Comparison of ENCODE assay signal across 8 mouse cellular contexts in genomic region chr12:44181081-44181982, GRCm38 (mm10). TPM values are rescaled to one million over a fixed set of nuclear protein-coding genes. Genes with fewer than 3 reads are reported as not detected.
DNase-seq lines count a peak whose midpoint lies in the region; ATAC-seq and TF ChIP-seq lines count a peak whose summit lies in the region.

No protein-coding gene starts in this region.

- intact Hi-C loops in gastrocnemius, postnatal 14 days (cut with DNase I; ENCODE audit: low total_unique reads), result no loop called here

- TF ChIP-seq POLR2A in liver, adult 2 months (IDR thresholded peaks at IDR 0.05; ENCODE audit: extremely low read depth, insufficient read depth, low read length), result no peak

- TF ChIP-seq CTCF in liver, adult 2 months (IDR thresholded peaks at IDR 0.05; ENCODE audit: low read depth, low read length), result peak; percentile 46
- peak; percentile 85 for TF ChIP-seq CTCF in forebrain, postnatal 0 days (IDR thresholded peaks at IDR 0.05; ENCODE audit: low read depth)
- TF ChIP-seq CTCF in kidney, postnatal 0 days (IDR thresholded peaks at IDR 0.05; ENCODE audit: low read depth), result peak; percentile 85
- peak; percentile 82 for TF ChIP-seq CTCF in lung, embryonic 14.5 days (IDR thresholded peaks at IDR 0.05; ENCODE audit: low read depth)

- no peak overlapping the region for H3K27ac ChIP-seq in liver, adult 2 months (replicated peaks; ENCODE audit: insufficient read depth, low read depth, low read length)
- H3K27ac ChIP-seq in liver, embryonic 12.5 days, result no peak overlapping the region
- no peak overlapping the region for H3K27ac ChIP-seq in forebrain, postnatal 0 days (ENCODE audit: low read depth, low read length)
- no peak overlapping the region for H3K27ac ChIP-seq in kidney, postnatal 0 days
- H3K27ac ChIP-seq in lung, embryonic 14.5 days (ENCODE audit: low read depth), result no peak overlapping the region

- DNase-seq in liver, adult 2 months (ENCODE audit: extremely low read depth, low read depth, low spot score), result no peak
- peak; percentile 10 for DNase-seq in cerebellum, adult 11 months
- DNase-seq in forebrain, postnatal 0 days, result peak; percentile 87
- DNase-seq in kidney, postnatal 0 days (ENCODE audit: low spot score), result peak; percentile 81
- peak; percentile 88 for DNase-seq in lung, embryonic 14.5 days
- peak; percentile 45 for DNase-seq in retina, postnatal 7 days (ENCODE audit: low read depth, low spot score)
- DNase-seq in gastrocnemius, postnatal 14 days, result no peak

- no peak overlapping the region for H3K9ac ChIP-seq in liver, adult 2 months (ENCODE audit: low read depth, low read length)
- no peak overlapping the region for H3K9ac ChIP-seq in liver, embryonic 12.5 days
- H3K9ac ChIP-seq in forebrain, postnatal 0 days, result 0 out of 2 replicates have a peak overlapping the region, but pooled peaks have one; percentile 4
- no peak overlapping the region for H3K9ac ChIP-seq in kidney, postnatal 0 days (ENCODE audit: low read depth, low read length)
- no peak overlapping the region for H3K9ac ChIP-seq in lung, embryonic 14.5 days

- H3K4me2 ChIP-seq in liver, embryonic 12.5 days, result no peak overlapping the region
- peak overlapping the region; percentile 39 for H3K4me2 ChIP-seq in forebrain, postnatal 0 days (ENCODE audit: low read depth)
- H3K4me2 ChIP-seq in kidney, postnatal 0 days (ENCODE audit: low read length), result no peak overlapping the region
- H3K4me2 ChIP-seq in lung, embryonic 14.5 days, result no peak overlapping the region

- no peaks in the 10 kb centered on the region for H3K79me2 ChIP-seq in liver, adult 2 months (ENCODE audit: control insufficient read depth, insufficient read depth, low read length)

- no peaks in the 10 kb centered on the region for H3K27me3 ChIP-seq in liver, adult 2 months (ENCODE audit: control insufficient read depth, insufficient read depth, low read length)
- no peaks in the 10 kb centered on the region for H3K27me3 ChIP-seq in liver, embryonic 12.5 days (replicated peaks)
- H3K27me3 ChIP-seq in forebrain, postnatal 0 days (ENCODE audit: insufficient read depth, low read length), result no peaks in the 10 kb centered on the region
- H3K27me3 ChIP-seq in kidney, postnatal 0 days (ENCODE audit: insufficient read depth, low read length), result no peaks in the 10 kb centered on the region
- H3K27me3 ChIP-seq in lung, embryonic 14.5 days (ENCODE audit: insufficient read depth, low read length), result no peaks in the 10 kb centered on the region

- no peak overlapping the region for H3K4me3 ChIP-seq in liver, adult 2 months (ENCODE audit: insufficient read depth, low read depth, low read length)
- H3K4me3 ChIP-seq in liver, embryonic 12.5 days, result no peak overlapping the region
- H3K4me3 ChIP-seq in forebrain, postnatal 0 days (ENCODE audit: low read depth, low read length), result 0 out of 2 replicates have a peak overlapping the region, but pooled peaks have one; percentile 4
- H3K4me3 ChIP-seq in kidney, postnatal 0 days (replicated peaks; ENCODE audit: low read depth, low read length), result no peak overlapping the region
- no peak overlapping the region for H3K4me3 ChIP-seq in lung, embryonic 14.5 days (ENCODE audit: low read depth, low read length)

- H3K4me1 ChIP-seq in liver, adult 2 months (ENCODE audit: control insufficient read depth, insufficient read depth, low read length), result no peaks in the 10 kb centered on the region; the same call in 1 of the 2 replicates
- H3K4me1 ChIP-seq in liver, embryonic 12.5 days, result no peaks in the 10 kb centered on the region
- peaks cover 7% of the 10 kb centered on the region; the same call in 1 of the 2 replicates for H3K4me1 ChIP-seq in forebrain, postnatal 0 days (ENCODE audit: insufficient read depth)
- no peaks in the 10 kb centered on the region for H3K4me1 ChIP-seq in kidney, postnatal 0 days (replicated peaks; ENCODE audit: insufficient read depth, low read length)
- H3K4me1 ChIP-seq in lung, embryonic 14.5 days (ENCODE audit: insufficient read depth), result no peaks in the 10 kb centered on the region

- H3K36me3 ChIP-seq in liver, adult 2 months (ENCODE audit: control insufficient read depth, insufficient read depth, low read length), result no peaks in the 10 kb centered on the region
- no peaks in the 10 kb centered on the region for H3K36me3 ChIP-seq in liver, embryonic 12.5 days
- H3K36me3 ChIP-seq in forebrain, postnatal 0 days (ENCODE audit: insufficient read depth), result no peaks in the 10 kb centered on the region
- no peaks in the 10 kb centered on the region for H3K36me3 ChIP-seq in kidney, postnatal 0 days (ENCODE audit: insufficient read depth, low read length)
- H3K36me3 ChIP-seq in lung, embryonic 14.5 days (ENCODE audit: insufficient read depth), result no peaks in the 10 kb centered on the region

- no peaks in the 10 kb centered on the region for H3K9me3 ChIP-seq in liver, embryonic 12.5 days (replicated peaks)
- H3K9me3 ChIP-seq in forebrain, postnatal 0 days (ENCODE audit: low read length), result no peaks in the 10 kb centered on the region
- no peaks in the 10 kb centered on the region for H3K9me3 ChIP-seq in kidney, postnatal 0 days (replicated peaks; ENCODE audit: low read length)
- H3K9me3 ChIP-seq in lung, embryonic 14.5 days (ENCODE audit: low read depth, low read length), result no peaks in the 10 kb centered on the region

- WGBS in liver, adult 2 months, result 46% methylated on average over 9 of the region's 9 CpGs
- 44% methylated on average over 9 of the region's 9 CpGs for WGBS in liver, embryonic 12.5 days (ENCODE audit: insufficient replicate concordance)
- WGBS in forebrain, postnatal 0 days, result 35% methylated on average over 9 of the region's 9 CpGs
- WGBS in kidney, postnatal 0 days, result 50% methylated on average over 9 of the region's 9 CpGs
- WGBS in lung, embryonic 14.5 days, result 44% methylated on average over 9 of the region's 9 CpGs

- ATAC-seq in liver, embryonic 12.5 days, result no peak
- peak; percentile 92 for ATAC-seq in forebrain, postnatal 0 days
- no peak for ATAC-seq in kidney, postnatal 0 days (replicated peaks; ENCODE audit: low FRiP score, low read depth)
- peak; percentile 91 for ATAC-seq in lung, embryonic 14.5 days (ENCODE audit: insufficient read depth)

RNA-seq across cellular contexts. Expression of gene Dnajb9, which starts 28.8 kb away (rescaled TPM):
- 15.3 and 17.4 TPM in 2 replicates for total RNA-seq in liver, adult 2 months (2014; rRNA removed)
- polyA plus RNA-seq in liver, adult 2 months (2012; rRNA removed), result 6.7 and 7.2 TPM in 2 replicates
- polyA plus RNA-seq in liver, embryonic 12.5 days (2016; fragmentation: Nextera tagmentation; extraction: Ambion mirVana), result 12.7 and 13.0 TPM in 2 replicates
- 19.9 and 22.0 TPM in 2 replicates for total RNA-seq in forebrain, postnatal 0 days (2014; rRNA removed)
- 33.6 and 36.0 TPM in 2 replicates for polyA plus RNA-seq in forebrain, postnatal 0 days (2015; fragmentation: Nextera tagmentation; extraction: Ambion mirVana)
- 38.9 and 39.0 TPM in 2 replicates for polyA plus RNA-seq in kidney, postnatal 0 days (2015; fragmentation: Nextera tagmentation; extraction: Ambion mirVana)
- polyA plus RNA-seq in lung, embryonic 14.5 days (2014; fragmentation: Nextera tagmentation; extraction: Ambion mirVana), result 17.1 and 23.5 TPM in 2 replicates
- total RNA-seq in gastrocnemius, postnatal 14 days (2021), result 10 to 100 TPM; 17.2 to 22.2 TPM

RNA-seq across cellular contexts. Expression of gene Pnpla8, which starts 39.8 kb away (rescaled TPM):
- 108 and 111 TPM in 2 replicates for total RNA-seq in liver, adult 2 months (2014; rRNA removed)
- 17.2 and 20.5 TPM in 2 replicates for polyA plus RNA-seq in liver, adult 2 months (2012; rRNA removed)
- 25.7 and 27.2 TPM in 2 replicates for polyA plus RNA-seq in liver, embryonic 12.5 days (2016; fragmentation: Nextera tagmentation; extraction: Ambion mirVana)
- 119 and 122 TPM in 2 replicates for total RNA-seq in forebrain, postnatal 0 days (2014; rRNA removed)
- polyA plus RNA-seq in forebrain, postnatal 0 days (2015; fragmentation: Nextera tagmentation; extraction: Ambion mirVana), result 102 and 123 TPM in 2 replicates
- 91.9 and 97.1 TPM in 2 replicates for polyA plus RNA-seq in kidney, postnatal 0 days (2015; fragmentation: Nextera tagmentation; extraction: Ambion mirVana)
- polyA plus RNA-seq in lung, embryonic 14.5 days (2014; fragmentation: Nextera tagmentation; extraction: Ambion mirVana), result 52.6 and 63.5 TPM in 2 replicates
- total RNA-seq in gastrocnemius, postnatal 14 days (2021), result 10 to 100 TPM; 63.7 to 95.8 TPM

Comparison
In these comparisons a context has a peak if more than half of its experiments do, and no peak if none do; other contexts are left out.
1. DNase-seq: peak in cerebellum, adult 11 months (single experiment), forebrain, postnatal 0 days (single experiment), kidney, postnatal 0 days (single experiment), lung, embryonic 14.5 days (single experiment) and retina, postnatal 7 days (single experiment); none in liver, adult 2 months (single experiment) and gastrocnemius, postnatal 14 days (single experiment).
2. ATAC-seq: peak in forebrain, postnatal 0 days (single experiment) and lung, embryonic 14.5 days (single experiment); none in liver, embryonic 12.5 days (single experiment) and kidney, postnatal 0 days (single experiment).
3. Peak in every context shown above with its lines, with median percentiles within 50 percentile points of each other: CTCF ChIP-seq.